Mouse (Mus musculus) testis, postnatal 14 days (tissue): ENCODE results near the gene Phlpp1.

Experiments
- DNase-seq: peaks from one replicate; pipeline ENCODE4 v3.0.0; 2021; ENCODE audit warnings: low spot score

Phlpp1 gene

GRCm38 (mm10) chr1:106171241-106172220 is at the start of gene Phlpp1:
TSS of gene Phlpp1 (plus strand) at chr1:106171752.
- DNase-seq, result peak; percentile 100

GRCm38 (mm10) chr1:106126601-106127000 is 45.0 kb upstream of the Phlpp1 start:
- DNase-seq, result no peak

DNA sequence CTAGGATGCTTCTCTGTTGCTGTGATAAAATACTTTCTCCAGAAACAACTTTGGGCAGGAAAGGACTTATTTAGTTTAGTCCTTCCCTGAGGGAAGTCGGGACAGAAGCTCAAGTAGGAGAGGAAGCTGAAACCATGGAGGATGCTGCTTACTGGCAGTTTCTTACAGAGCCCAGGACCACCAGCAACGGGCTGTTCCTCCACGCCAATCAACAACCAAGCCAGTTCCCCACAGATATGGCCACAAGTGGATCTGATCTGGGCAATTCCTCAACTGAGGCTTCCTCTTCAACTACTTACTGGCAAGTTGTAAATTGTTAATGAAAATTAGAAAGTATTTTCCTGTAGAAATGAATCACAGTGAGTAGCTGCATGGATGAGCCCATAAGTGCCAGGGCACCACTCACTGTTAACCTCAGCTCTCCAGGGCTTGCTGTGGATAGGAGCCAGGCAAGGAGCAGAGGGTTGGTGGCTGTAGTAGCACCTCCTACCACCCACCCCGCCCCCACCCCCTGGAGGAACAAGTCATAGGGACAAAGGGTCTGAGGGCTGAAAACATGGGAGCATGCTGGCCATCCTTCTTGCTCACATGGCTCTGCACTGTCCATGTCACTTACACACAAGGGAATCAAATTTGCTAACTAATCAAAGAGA is 39.7 kb upstream of the Phlpp1 start:
- no peak for DNase-seq

DNA sequence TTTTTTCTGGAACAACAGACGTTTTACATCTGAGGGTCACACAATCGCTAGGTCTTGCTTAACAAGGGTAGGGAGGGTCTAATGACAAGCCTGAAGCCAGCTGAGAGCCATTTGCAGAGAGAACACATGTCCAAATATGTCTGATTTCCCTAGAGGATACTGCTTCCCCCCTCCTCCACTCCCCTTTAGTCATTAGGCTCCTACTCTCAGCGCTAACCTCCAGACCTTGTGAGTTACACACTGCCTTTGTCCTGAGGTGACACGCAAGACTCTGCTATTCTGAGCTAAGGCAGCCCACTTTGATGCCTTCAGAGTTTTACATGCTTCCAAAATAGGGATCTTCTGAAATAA is 39.2 kb upstream of the Phlpp1 start:
- no peak for DNase-seq

- no peak for DNase-seq
These were observed 32.9 kb upstream of the Phlpp1 start for GRCm38 (mm10) chr1:106138691-106139090.

- no peak for DNase-seq
These were observed 32.4 kb upstream of the Phlpp1 start for GRCm38 (mm10) chr1:106139137-106139536.

- DNase-seq, result no peak
These were observed 29.5 kb upstream of the Phlpp1 start for GRCm38 (mm10) chr1:106142010-106142409.

- DNase-seq, result no peak
These were observed 27.0 kb upstream of the Phlpp1 start for GRCm38 (mm10) chr1:106144534-106144933.

DNA sequence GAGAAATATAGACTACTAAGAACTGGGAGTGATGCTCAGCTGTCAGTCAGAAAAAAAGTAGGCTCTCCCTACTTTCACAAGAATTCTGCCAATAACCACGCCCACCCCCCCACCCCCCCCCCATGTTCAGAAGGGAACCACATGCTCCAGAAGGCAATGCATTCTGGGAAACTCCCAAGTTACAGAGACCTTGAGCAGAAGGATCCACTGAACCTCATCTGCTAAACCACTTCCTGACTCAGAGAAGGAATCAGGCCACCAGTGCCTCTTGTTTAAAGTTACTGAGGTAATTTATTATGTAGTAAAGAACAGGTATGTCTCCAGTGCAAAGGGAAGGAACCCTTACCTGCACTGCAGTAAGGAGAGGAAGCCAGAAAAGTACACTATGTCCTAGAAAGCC is 26.5 kb upstream of the Phlpp1 start:
- DNase-seq, result no peak

DNA sequence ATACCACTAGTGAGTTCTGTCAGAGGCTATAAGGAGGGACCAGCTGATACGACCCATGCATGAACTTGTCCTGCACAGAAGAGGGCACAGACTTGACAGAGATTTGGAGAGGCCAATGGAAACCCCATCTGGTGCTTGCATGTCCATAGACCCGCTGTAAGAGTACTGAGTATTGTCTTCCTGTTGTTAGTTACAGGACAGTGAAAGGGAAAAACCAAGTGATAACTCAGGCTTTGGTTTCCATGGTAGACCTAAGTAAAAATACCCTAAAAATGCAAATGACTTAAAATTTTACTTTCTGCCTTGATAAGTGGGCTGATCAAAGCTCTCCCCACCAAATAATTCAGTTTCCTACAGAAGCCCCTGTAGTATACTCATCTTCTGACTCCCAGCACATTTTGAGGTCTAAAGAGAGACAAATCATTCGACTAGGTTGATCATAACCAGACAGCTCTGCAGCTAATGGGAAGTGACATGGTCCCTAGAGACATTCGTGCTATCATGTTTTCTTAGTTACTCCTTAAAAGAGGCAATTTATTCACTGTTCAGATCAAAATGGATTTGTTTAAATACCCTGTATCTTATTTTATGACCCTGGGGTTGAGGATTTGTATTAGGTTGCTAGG is 25.9 kb upstream of the Phlpp1 start:
- DNase-seq, result no peak

GRCm38 (mm10) chr1:106148386-106149380 is 22.9 kb upstream of the Phlpp1 start:
- no peak for DNase-seq

DNA sequence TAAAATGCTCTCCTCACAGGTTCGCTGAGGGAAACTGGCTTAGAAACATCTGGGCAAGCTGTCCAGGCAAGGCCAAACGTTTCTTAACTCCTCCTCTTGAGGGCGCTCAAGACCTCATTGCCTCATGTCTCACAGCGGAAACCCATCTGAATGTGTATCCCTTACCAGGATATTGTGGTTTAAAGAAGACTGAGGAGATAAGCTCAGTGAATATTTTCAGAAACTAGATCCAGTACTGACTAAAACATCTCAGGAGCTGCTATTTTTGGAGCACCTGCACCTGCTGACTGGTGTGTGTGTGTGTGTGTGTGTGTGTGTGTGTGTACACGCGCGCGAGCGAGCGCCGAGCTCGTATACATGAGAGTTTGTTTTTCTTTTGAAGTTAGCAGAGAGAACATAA is 19.7 kb upstream of the Phlpp1 start:
- no peak for DNase-seq

GRCm38 (mm10) chr1:106152742-106153141 is 18.8 kb upstream of the Phlpp1 start:
- DNase-seq, result no peak

- no peak for DNase-seq
These were observed 17.0 kb upstream of the Phlpp1 start for GRCm38 (mm10) chr1:106154590-106154989.

DNA sequence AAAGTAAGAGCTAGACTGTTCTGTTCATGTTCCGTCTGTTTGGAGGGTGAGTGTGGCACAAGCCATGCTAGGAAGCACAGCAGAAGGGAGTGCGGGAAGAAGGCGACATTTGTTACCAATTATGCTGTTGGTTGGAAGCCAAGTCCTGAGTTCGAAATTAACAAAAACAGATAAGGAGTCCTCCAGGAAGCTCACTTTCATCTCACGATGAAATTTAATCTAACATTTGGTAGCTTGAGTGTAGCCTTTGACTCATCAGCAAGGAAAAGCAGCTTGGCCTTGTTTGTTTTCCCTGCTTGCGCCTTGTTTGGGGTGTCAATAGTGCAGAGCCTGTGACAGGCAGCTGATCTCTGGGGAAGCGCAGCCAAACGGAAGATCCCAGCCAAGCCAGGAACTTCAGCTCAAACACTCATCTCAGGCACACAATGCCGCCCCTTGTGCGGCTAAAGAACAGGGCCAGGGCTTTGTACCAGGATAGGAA is 16.4 kb upstream of the Phlpp1 start:
- no peak for DNase-seq

DNA sequence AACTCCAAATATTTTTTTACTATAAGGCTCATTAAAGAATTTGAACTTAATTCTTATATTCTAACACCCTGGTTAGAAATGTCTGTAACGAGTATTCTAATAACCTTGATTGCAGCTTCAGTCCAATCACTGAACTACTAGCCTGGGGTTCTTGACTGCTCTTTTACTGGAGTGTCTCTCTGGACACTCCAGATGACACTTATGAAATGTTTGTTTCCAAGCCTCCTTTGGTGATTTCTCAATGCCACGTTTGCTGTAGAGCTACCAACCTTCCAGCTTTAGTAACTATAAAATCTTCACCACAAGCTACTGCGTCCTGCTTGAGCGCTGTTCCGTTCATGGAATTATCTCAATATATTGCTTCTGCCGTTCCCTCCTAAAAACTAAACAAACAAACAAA is 15.8 kb upstream of the Phlpp1 start:
- DNase-seq, result no peak

GRCm38 (mm10) chr1:106157961-106158515 is 13.5 kb upstream of the Phlpp1 start:
- DNase-seq, result no peak

- no peak for DNase-seq
These were observed 11.9 kb upstream of the Phlpp1 start for GRCm38 (mm10) chr1:106159667-106160066.

- DNase-seq, result no peak
These were observed 10.6 kb upstream of the Phlpp1 start for GRCm38 (mm10) chr1:106160916-106161315.

GRCm38 (mm10) chr1:106162581-106162980 is 9.0 kb upstream of the Phlpp1 start:
- DNase-seq, result no peak

DNA sequence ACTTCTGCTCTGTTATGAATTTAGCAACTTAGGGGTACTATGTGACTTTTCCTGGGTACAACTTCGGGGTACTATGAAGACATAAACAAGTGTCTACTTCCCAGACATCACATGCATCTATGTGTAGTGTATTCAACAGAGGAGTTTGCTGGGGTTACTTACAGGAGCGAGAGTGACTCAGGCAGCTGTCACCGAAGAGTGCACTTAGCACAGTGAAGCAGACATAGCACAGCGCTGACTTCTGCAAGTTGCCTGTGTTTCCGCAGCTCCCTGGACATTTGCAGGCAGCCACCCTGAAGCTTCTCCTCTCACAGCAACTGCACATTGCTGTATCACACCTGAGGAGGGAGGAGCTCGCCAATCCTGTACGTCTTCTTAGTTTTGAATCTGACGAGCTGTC is 8.2 kb upstream of the Phlpp1 start:
- DNase-seq, result no peak
